Mouse (Mus musculus): ENCODE data around the gene Znfx1. TPM values are rescaled to one million over a fixed set of nuclear protein-coding genes. Genes with fewer than 3 reads are reported as not detected.

Znfx1 gene
- polyA plus RNA-seq, 1 experiment from 2014 or later: 5.5 TPM

- H3K27me3 ChIP-seq (ENCODE audit: low read depth, poor library complexity, severe bottlenecking): no peaks in the 10 kb centered on the region
- H3K4me1 ChIP-seq: peaks cover 32% of the 10 kb centered on the region
- peaks cover 74% of the 10 kb centered on the region for H3K36me3 ChIP-seq
- WGBS: 90% methylated on average over 5 of the region's 5 CpGs
- no peak overlapping the region for H3K4me3 ChIP-seq
- H3K9me3 ChIP-seq (replicated peaks): no peaks in the 10 kb centered on the region
- H3K27ac ChIP-seq (replicated peaks): no peak overlapping the region
- no peak for DNase-seq (ENCODE audit: low spot score)
Measured at GRCm38 (mm10) chr2:167056942-167057323, 5.9 kb downstream of the Znfx1 start.

GRCm38 (mm10) chr2:167056210-167056941 is 6.4 kb downstream of the Znfx1 start:
- Histone ChIP-seq H3K4me3 (no peak overlapping the region), H3K9me3 (replicated peaks) (no peaks in the 10 kb centered on the region), H3K27me3 (ENCODE audit: low read depth, poor library complexity, severe bottlenecking) (no peaks in the 10 kb centered on the region), H3K36me3 (peaks cover 79% of the 10 kb centered on the region), H3K4me1 (peaks cover 27% of the 10 kb centered on the region), H3K27ac (replicated peaks) (no peak overlapping the region)
- no peak for DNase-seq (ENCODE audit: low spot score)
- WGBS: 94% methylated on average over 15 of the region's 15 CpGs

- no peak for DNase-seq (ENCODE audit: low spot score)
- 94% methylated on average over 15 of the region's 15 CpGs for WGBS
- H3K27me3 ChIP-seq (ENCODE audit: low read depth, poor library complexity, severe bottlenecking): no peaks in the 10 kb centered on the region
- no peak overlapping the region for H3K4me3 ChIP-seq
- no peak overlapping the region for H3K27ac ChIP-seq (replicated peaks)
- peaks cover 17% of the 10 kb centered on the region for H3K4me1 ChIP-seq
- peaks cover 88% of the 10 kb centered on the region for H3K36me3 ChIP-seq
- no peaks in the 10 kb centered on the region for H3K9me3 ChIP-seq (replicated peaks)
Measured at GRCm38 (mm10) chr2:167055386-167055785, 7.4 kb downstream of the Znfx1 start.

- Histone ChIP-seq H3K27ac (replicated peaks) (no peak overlapping the region), H3K4me1 (0 out of 2 replicates have a peak, but pooled peaks cover 7% of the 10 kb centered on the region), H3K36me3 (peaks cover 92% of the 10 kb centered on the region), H3K27me3 (ENCODE audit: low read depth, poor library complexity, severe bottlenecking) (no peaks in the 10 kb centered on the region), H3K4me3 (no peak overlapping the region), H3K9me3 (replicated peaks) (no peaks in the 10 kb centered on the region)
- 83% methylated on average over 9 of the region's 9 CpGs for WGBS
- no peak for DNase-seq (ENCODE audit: low spot score)
Measured at GRCm38 (mm10) chr2:167053127-167053844, 9.5 kb downstream of the Znfx1 start.

GRCm38 (mm10) chr2:167048698-167049358 is 14.0 kb downstream of the Znfx1 start:
- Histone ChIP-seq H3K36me3 (peaks cover 90% of the 10 kb centered on the region), H3K4me3 (no peak overlapping the region), H3K27me3 (ENCODE audit: low read depth, poor library complexity, severe bottlenecking) (no peaks in the 10 kb centered on the region), H3K4me1 (0 out of 2 replicates have a peak, but pooled peaks cover 7% of the 10 kb centered on the region), H3K27ac (replicated peaks) (no peak overlapping the region), H3K9me3 (replicated peaks) (no peaks in the 10 kb centered on the region)
- no peak for DNase-seq (ENCODE audit: low spot score)
- 92% methylated on average over 8 of the region's 8 CpGs for WGBS

DNA sequence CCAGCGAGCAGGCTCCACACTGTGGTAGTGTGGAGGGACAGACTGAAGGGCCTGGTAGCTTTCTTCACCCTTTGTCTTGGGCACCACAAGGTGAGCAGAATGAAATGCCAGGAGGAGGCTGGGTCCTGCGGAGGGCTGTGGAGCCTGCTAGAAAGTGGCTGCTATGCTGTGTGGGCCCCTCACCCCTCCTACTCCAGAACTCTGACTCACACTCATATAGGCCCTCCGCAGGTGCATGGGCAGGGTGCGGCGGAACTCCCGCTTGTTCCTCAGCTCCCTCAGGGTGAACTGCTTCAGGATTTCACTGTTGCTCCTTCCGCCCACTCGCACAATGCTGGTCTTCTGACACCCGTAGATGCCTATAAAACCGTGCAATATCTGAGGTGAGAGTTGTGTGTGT is 14.6 kb downstream of the Znfx1 start:
- Histone ChIP-seq H3K4me3 (no peak overlapping the region), H3K36me3 (peaks cover 90% of the 10 kb centered on the region), H3K27ac (replicated peaks) (no peak overlapping the region), H3K9me3 (replicated peaks) (no peaks in the 10 kb centered on the region), H3K4me1 (0 out of 2 replicates have a peak, but pooled peaks cover 3% of the 10 kb centered on the region), H3K27me3 (ENCODE audit: low read depth, poor library complexity, severe bottlenecking) (no peaks in the 10 kb centered on the region)
- no peak for DNase-seq (ENCODE audit: low spot score)
- 95% methylated on average over 10 of the region's 10 CpGs for WGBS

DNA sequence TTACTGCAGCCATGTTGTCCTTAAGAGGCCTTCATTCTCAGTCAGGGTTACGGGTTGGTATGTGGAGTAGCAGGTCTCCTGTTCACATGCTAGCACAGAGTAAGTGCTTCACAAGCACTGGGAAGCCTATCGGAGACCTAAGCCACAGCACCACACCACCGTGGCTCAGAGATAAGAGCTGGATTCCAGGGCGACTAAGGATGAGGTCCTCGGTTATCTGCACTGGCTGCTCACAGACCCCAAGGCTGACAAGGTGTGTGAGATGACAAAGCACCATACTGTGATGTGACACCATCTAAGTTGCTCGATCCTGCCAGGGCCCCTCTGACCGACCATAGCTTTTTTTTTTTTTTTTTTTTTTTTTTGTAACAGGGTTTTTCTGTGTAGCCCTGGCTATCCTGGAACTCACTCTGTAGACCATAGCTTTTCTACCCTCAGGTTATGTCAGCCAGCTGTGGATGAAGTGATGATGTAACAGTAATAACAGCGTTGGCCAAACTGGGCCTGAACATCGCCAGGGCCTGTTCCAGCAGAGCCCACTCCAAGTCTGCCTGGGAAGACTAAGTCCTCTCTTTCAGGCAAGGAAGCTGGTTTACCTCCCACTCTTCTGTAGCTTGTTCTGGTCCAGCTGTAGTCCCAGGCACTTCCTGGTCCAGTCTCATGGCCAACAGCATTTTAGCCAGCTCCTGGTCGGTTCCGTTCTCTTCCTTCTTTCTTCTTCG is 19.3 kb downstream of the Znfx1 start:
- 94% methylated on average over 12 of the region's 12 CpGs for WGBS
- Histone ChIP-seq H3K27ac (replicated peaks) (no peak overlapping the region), H3K27me3 (ENCODE audit: low read depth, poor library complexity, severe bottlenecking) (no peaks in the 10 kb centered on the region), H3K4me3 (no peak overlapping the region), H3K36me3 (peaks cover 96% of the 10 kb centered on the region), H3K9me3 (replicated peaks) (no peaks in the 10 kb centered on the region), H3K4me1 (no peaks in the 10 kb centered on the region)
- DNase-seq (ENCODE audit: low spot score): no peak

DNA sequence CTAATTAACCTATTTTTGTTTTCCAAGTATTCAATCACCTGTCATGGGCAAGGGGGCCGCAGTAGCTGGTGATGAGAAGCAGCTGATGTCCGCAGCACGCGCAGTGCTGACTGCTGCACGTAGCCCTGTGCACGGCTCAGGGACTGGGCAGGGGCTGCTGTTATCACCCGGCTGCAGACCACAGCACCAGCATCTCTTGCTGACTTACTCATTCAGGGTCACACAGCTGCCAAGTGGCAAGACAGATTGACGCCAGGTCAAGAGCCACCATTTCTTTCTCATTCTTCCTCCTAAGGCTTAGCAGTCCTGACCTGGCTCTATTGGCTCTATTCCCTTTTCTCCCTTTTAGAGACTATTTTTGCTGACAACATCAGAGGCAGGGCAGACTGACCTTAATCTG is 23.4 kb downstream of the Znfx1 start:
- no peaks in the 10 kb centered on the region for H3K4me1 ChIP-seq
- H3K27ac ChIP-seq (replicated peaks): no peak overlapping the region
- no peak for DNase-seq (ENCODE audit: low spot score)
- H3K27me3 ChIP-seq (ENCODE audit: low read depth, poor library complexity, severe bottlenecking): no peaks in the 10 kb centered on the region
- peaks cover 100% of the 10 kb centered on the region for H3K36me3 ChIP-seq
- H3K4me3 ChIP-seq: no peak overlapping the region
- 92% methylated on average over 8 of the region's 8 CpGs for WGBS
- H3K9me3 ChIP-seq (replicated peaks): no peaks in the 10 kb centered on the region

- 94% methylated on average over 7 of the region's 7 CpGs for WGBS
- Histone ChIP-seq H3K4me1 (no peaks in the 10 kb centered on the region), H3K36me3 (peaks cover 100% of the 10 kb centered on the region), H3K4me3 (no peak overlapping the region), H3K27ac (replicated peaks) (no peak overlapping the region), H3K9me3 (replicated peaks) (no peaks in the 10 kb centered on the region), H3K27me3 (ENCODE audit: low read depth, poor library complexity, severe bottlenecking) (no peaks in the 10 kb centered on the region)
- no peak for DNase-seq (ENCODE audit: low spot score)
Measured at GRCm38 (mm10) chr2:167038716-167039115, 24.1 kb downstream of the Znfx1 start.

DNA sequence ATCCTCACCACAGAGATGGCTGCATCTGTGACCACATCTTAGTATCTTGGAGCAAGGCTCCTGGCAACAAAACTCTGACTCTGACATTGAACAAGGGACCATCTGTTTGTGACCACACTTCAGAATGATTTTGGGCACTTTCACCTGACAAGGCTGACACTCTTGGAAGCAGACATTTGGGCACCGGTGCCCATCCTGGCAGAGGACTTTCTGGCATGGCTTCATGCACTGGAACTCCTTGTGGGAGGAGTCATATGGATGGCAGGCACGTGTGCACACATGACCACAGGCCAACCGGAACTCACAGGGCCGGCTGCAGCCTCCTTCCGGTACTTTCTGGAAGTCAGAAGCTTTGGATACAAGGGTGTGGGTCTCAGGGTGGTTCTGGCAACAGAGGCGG is 24.5 kb downstream of the Znfx1 start:
- Histone ChIP-seq H3K36me3 (peaks cover 100% of the 10 kb centered on the region), H3K9me3 (replicated peaks) (no peaks in the 10 kb centered on the region)

GRCm38 (mm10) chr2:167037710-167038109 is 25.1 kb downstream of the Znfx1 start:
- Histone ChIP-seq H3K9me3 (replicated peaks) (no peaks in the 10 kb centered on the region), H3K27me3 (ENCODE audit: low read depth, poor library complexity, severe bottlenecking) (no peaks in the 10 kb centered on the region), H3K36me3 (peaks cover 100% of the 10 kb centered on the region), H3K4me1 (no peaks in the 10 kb centered on the region), H3K27ac (replicated peaks) (no peak overlapping the region), H3K4me3 (no peak overlapping the region)
- 95% methylated on average over 12 of the region's 12 CpGs for WGBS
- DNase-seq (ENCODE audit: low spot score): no peak

More for the DNA sequence above, 24.5 kb downstream of the Znfx1 start:
- 90% methylated on average over 6 of the region's 6 CpGs for WGBS
- no peak for DNase-seq (ENCODE audit: low spot score)
- Histone ChIP-seq H3K27me3 (ENCODE audit: low read depth, poor library complexity, severe bottlenecking) (no peaks in the 10 kb centered on the region), H3K4me3 (no peak overlapping the region), H3K4me1 (no peaks in the 10 kb centered on the region), H3K27ac (replicated peaks) (no peak overlapping the region)

DNA sequence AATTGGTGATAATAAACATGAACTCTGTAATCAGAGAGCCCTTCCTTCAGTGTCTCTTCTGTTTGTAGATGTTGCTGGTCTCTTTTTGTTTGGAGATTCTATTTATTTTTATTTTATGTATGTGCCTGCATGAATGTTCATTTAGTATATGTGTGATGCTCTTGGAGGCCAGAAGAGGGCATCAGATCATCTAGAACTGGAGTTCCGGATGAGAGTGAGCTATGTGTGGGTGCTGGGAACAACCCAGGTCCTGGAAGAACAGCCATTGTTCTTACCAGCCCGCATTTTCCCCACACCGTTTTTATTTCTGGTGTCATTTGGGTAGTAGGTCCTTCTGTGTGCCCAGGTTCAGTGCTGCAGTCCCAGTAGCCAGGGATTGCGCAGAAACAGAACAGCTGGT is 32.3 kb downstream of the Znfx1 start:
- Histone ChIP-seq H3K9me3 (replicated peaks) (no peaks in the 10 kb centered on the region), H3K27ac (replicated peaks) (no peak overlapping the region), H3K4me1 (no peaks in the 10 kb centered on the region), H3K27me3 (ENCODE audit: low read depth, poor library complexity, severe bottlenecking) (no peaks in the 10 kb centered on the region), H3K36me3 (peaks cover 100% of the 10 kb centered on the region), H3K4me3 (no peak overlapping the region)
- no peak for DNase-seq (ENCODE audit: low spot score)
- 93% methylated on average over 4 of the region's 4 CpGs for WGBS

All from midbrain, embryonic 10.5 days (tissue).